Mouse (Mus musculus): ENCODE measurements around the gene Klhl6.
"Not testable (repeated sequence)": the region's sequence is repeated elsewhere in the genome, so short reads cannot be mapped to it uniquely, and the experiment has no call there.

Gene Klhl6

DNA sequence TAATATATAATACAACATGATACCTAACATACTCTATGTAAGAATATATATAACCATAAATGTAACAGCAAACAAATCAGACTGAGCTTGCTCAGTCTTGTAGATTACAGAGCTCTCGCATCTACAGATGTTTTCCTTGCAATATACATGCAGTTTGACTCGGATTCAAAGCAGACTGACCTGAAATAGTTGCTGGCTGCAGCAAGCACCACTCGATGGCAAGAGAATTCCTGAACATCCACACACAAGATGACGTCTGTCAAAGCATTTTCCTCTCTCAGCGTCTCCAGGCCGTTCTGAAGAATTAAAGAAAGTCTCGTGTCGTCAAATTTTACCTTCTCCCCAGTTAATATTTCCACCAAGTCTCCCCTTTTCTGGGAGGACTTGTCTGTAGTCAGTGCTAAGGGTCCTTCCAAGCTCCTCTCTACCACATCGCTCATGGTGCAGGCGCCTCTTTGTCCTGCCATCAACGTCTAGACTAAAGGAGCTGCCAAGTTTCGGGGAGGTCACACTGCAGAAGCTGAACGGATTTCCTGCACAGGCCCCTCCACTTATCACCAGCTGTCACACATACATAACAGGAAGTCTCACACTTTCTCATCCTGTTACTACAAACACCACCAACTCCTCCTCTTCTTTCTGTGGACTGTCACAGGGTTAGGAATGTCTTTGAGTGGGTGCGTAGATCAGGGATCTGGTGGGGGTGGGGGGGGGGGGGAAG, at the start of gene Klhl6:
Gene Klhl6, minus strand, starts transcription at position 501 of the 721 bp plus-strand sequence.
- in situ Hi-C loops (cut with MboI; ENCODE audit: low pct_unique_long_range_greater_than_20kb in 1 of 2, low sequenced_read_pairs in 2 of 2, unreplicated experiment in 1 of 2) = no loop called here

DNA sequence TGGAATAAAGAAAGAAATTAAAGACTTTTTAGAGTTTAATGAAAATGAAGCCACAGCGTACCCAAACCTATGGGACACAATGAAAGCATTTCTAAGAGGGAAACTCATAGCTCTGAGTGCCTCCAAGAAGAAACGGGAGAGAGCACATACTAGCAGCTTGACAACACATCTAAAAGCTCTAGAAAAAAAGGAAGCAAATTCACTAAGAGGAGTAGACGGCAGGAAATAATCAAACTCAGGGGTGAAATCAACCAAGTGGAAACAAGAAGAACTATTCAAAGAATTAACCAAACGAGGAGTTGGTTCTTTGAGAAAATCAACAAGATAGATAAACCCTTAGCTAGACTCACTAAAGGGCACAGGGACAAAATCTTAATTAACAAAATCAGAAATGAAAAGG, 44.4 kb upstream of the Klhl6 start:
- in situ Hi-C loops (cut with MboI; ENCODE audit: low pct_unique_long_range_greater_than_20kb in 1 of 2, low sequenced_read_pairs in 2 of 2, unreplicated experiment in 1 of 2) = not testable (repeated sequence)

DNA sequence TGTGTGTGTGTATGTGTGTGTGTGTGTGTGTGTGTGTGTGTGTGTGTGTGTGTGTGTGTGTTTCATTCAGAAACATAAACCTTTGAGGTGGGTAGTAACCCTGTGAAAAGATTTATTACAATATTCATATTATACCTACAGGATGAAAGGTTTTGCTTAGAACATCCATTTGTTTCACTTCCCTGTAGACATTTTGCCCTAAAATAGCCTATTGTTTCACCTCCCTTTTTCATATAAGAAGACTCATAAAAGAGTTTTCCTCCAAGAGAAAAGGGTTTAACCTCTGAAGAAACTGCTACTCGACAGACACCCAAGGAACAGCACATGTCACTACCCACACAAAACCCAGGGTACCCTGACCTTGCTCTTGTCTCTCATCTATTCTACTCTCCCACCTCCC, 40.0 kb upstream of the Klhl6 start:
- in situ Hi-C loops (cut with MboI; ENCODE audit: low pct_unique_long_range_greater_than_20kb in 1 of 2, low sequenced_read_pairs in 2 of 2, unreplicated experiment in 1 of 2) = no loop called here

DNA sequence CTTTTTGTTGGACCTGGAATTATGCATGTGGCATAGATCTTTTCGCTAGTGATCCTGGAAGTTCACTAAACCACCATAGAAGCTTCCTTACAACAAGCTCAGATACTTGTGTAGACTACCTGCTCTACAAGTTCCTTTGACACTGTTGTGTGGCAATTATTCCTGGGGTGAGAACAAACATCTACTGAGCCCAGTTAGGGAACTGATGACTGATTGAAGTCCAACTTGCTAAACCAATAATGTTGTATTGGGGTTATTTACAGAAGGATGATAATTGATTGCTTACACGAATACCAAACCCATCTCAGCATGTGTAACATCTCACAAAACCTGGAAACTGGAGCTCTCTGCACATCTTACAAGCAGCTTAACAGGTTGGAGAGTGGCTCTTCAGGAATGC, 39.0 kb upstream of the Klhl6 start:
- in situ Hi-C loops (cut with MboI; ENCODE audit: low pct_unique_long_range_greater_than_20kb in 1 of 2, low sequenced_read_pairs in 2 of 2, unreplicated experiment in 1 of 2) = no loop called here

DNA sequence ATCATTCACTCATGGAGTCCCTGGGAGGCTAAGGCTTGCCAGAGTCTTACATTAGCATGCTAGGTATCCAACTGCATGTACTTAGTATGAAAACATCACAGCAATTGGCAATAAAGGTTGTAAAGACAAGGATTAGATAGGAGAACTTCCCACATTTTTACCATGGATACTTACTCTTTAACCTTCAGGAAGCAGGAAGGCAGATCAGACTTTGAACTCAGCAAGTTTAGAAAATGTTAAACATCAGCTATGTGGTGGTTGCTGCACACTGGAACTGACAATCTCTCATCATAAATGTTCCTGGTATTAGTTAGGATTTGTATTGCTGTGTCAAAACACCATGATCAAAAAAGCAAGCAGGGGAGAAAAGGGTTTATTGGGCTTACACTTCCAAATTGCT, 29.8 kb upstream of the Klhl6 start:
- in situ Hi-C loops (cut with MboI; ENCODE audit: low pct_unique_long_range_greater_than_20kb in 1 of 2, low sequenced_read_pairs in 2 of 2, unreplicated experiment in 1 of 2) = no loop called here

DNA sequence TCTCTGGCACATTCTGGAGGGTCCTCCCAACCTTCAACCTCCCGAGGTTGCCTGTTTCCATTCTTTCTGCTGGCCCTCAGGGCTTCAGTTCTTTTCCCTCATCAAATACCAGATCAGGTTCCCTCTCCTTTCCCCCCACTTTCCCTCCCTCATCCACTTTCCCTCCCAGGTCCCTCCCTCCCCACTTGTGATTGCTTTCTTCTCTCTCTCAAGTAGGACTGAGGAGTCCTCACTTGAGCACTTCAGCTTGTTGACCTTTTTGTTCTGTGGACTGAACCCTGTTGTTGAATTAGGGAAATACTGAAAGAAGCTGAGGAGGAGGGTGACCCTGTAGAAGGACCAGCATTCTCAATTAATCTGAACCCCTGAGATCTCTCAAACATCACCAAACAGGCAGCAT, 23.2 kb upstream of the Klhl6 start:
- in situ Hi-C loops (cut with MboI; ENCODE audit: low pct_unique_long_range_greater_than_20kb in 1 of 2, low sequenced_read_pairs in 2 of 2, unreplicated experiment in 1 of 2) = no loop called here

DNA sequence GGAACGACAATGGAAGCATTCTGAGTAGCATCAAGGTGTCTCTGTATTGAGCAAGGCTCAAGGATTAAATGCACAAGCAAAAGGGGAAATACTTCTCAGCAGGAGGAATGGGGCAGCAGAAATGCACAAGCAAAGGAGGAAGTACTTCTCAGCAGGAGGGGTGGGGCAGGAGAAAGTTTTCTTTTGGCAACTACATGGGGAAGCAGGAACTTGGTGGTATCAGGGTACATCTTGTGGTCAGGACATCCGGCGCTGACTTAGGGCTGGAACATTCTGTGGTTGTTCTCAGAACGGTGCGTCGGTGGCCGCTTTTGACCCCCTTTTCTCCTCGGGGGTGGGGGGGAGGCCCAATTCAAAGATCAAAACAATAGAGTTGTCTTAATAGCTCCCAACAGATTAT, 17.4 kb upstream of the Klhl6 start:
- in situ Hi-C loops (cut with MboI; ENCODE audit: low pct_unique_long_range_greater_than_20kb in 1 of 2, low sequenced_read_pairs in 2 of 2, unreplicated experiment in 1 of 2) = not testable (repeated sequence)

DNA sequence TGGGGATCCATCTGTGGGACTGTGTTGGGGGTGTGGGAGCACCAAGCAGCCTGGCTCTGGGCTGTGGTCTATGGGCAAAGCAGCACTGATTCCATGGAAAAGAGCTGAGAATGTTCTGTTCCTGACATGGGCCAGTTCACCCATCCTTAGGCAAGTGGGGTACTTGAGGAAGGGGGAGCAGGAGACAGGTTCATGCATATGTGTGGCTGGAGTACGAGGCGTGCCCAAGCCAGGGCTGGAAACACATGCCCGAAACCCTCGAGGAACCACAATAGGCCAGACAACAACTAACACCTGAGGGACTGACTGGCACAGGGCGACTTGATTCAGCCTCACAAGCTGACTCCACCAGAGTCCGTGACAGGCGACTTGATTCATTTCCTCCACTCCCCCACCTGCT, 14.8 kb upstream of the Klhl6 start:
- in situ Hi-C loops (cut with MboI; ENCODE audit: low pct_unique_long_range_greater_than_20kb in 1 of 2, low sequenced_read_pairs in 2 of 2, unreplicated experiment in 1 of 2) = no loop called here

DNA sequence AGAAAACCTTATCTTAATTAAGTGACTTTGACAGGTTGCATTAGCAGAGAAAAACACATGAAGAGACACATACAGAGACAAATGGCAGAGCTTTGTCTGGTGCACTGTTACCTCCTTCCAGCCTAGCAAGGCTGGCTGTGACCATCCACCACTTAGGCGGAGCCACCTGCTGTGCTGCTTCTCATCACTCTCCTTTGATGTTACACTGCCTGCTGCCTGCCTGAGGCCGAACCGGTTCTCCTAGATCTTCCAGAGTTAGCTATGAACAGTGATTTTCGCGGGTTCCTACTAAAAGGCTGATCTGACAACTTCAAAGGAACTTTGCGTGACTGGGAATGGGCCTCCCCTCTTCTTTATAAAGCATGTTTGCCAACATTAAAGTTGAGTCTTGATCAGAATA, 14.1 kb upstream of the Klhl6 start:
- in situ Hi-C loops (cut with MboI; ENCODE audit: low pct_unique_long_range_greater_than_20kb in 1 of 2, low sequenced_read_pairs in 2 of 2, unreplicated experiment in 1 of 2) = not testable (repeated sequence)

DNA sequence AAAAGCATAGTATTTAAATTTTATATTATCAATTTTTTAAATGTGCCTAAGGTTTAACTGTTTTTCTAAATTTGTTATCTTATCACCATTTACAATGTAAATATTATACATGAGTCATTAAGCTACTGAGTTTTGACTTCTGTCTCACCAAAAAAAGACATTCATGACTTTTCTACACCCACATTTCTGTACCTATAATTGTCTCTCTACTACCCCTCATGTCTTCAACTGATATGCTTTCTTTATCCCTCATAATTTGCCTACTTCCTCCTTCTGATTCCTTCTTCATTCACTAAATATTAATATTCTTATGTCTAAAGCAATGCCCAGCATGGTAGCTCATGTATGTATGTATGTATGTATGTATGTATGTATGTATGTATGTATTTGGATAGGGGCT, 13.0 kb upstream of the Klhl6 start:
- in situ Hi-C loops (cut with MboI; ENCODE audit: low pct_unique_long_range_greater_than_20kb in 1 of 2, low sequenced_read_pairs in 2 of 2, unreplicated experiment in 1 of 2) = no loop called here

DNA sequence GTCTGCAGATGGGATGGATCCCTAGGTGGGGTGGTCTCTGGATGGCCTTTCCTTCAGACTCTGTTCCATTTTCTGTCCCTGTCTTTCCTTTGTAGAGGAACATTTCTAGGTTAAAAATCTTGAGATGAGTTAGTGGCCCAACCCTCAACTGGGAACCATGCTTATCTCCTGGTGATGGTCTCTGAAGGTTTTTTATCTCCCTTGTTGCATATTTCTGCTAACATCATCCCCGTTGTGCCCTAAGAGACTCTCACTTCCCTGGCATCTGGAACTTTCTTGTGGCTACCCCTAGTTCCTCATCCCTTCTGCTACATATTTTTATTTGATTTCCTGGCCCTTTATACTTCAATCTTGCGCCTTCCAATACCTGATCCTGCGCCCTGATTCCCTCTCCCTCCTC, 10.4 kb upstream of the Klhl6 start:
- in situ Hi-C loops (cut with MboI; ENCODE audit: low pct_unique_long_range_greater_than_20kb in 1 of 2, low sequenced_read_pairs in 2 of 2, unreplicated experiment in 1 of 2) = no loop called here

DNA sequence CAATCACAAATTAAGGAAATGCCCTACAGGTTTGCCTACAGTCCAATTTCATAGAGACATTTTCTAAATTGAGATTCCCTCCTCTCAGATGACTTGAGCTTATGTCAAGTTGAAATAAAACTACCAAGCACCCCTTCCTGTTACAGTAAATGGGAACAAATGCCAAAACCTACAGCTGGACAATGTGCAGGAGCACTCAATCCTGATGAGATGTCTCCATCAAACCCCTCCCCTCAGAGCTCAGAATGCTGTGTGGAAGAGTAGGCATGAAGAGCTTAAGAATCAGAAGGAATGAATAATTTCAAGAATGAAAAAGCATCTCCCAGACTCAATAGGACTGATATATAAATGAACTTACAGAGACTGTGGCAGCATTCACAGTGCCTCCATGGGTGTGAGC, 7.7 kb upstream of the Klhl6 start:
- in situ Hi-C loops (cut with MboI; ENCODE audit: low pct_unique_long_range_greater_than_20kb in 1 of 2, low sequenced_read_pairs in 2 of 2, unreplicated experiment in 1 of 2) = no loop called here

DNA sequence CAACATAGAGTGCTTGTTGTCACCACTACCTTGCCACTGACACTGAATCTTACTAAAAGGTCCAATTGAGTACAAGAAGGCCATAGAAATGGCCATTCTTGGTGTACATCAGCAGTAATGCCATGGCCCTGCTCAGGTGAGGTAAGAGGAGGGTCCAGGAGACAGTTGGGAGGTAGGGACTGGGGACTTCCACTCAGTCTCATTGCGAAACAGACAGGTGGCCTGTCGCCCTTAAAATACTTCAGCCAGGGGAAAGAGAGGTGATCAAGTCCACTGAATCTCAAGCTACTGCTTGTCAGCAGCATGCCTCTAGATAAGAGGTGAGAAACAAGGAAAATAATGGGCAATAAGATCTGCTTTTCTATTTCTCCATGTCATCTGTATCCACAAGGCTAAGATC, 4.8 kb upstream of the Klhl6 start:
- in situ Hi-C loops (cut with MboI; ENCODE audit: low pct_unique_long_range_greater_than_20kb in 1 of 2, low sequenced_read_pairs in 2 of 2, unreplicated experiment in 1 of 2) = no loop called here

DNA sequence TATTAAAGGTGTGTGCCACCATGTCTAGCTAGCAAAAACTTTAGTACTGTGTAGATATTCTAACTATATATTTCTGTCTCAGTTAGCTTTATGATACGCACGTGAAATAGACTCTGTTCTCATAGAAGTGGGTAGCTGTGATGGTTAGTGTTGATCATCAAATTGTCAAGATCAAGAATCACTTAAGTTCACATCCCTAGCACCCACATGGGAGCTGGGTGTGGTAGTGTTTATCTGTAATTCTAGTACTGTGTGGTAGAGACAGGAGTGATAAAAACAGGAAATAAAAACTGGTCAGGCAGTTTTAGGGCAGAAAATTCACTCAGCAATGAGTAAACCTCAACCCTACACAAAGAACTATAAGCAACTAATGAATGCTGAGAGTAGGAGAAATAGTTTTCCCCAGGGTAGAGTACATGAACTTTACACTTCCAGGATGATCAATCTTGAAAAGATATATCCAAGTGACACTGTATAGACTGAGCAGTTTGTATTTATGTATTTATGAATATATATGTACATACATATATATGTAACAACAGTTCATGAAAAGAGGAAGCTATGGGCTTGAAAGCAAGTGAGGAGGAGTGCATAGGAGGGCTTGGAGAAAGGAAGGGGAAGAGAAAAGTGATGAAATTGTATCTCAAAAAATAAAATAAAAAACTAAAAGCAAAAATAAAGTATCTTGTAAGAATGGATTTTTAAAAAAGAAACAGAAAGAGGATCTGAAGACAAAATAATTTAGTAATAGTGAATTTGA, 2.2 kb upstream of the Klhl6 start:
- in situ Hi-C loops (cut with MboI; ENCODE audit: low pct_unique_long_range_greater_than_20kb in 1 of 2, low sequenced_read_pairs in 2 of 2, unreplicated experiment in 1 of 2) = no loop called here

DNA sequence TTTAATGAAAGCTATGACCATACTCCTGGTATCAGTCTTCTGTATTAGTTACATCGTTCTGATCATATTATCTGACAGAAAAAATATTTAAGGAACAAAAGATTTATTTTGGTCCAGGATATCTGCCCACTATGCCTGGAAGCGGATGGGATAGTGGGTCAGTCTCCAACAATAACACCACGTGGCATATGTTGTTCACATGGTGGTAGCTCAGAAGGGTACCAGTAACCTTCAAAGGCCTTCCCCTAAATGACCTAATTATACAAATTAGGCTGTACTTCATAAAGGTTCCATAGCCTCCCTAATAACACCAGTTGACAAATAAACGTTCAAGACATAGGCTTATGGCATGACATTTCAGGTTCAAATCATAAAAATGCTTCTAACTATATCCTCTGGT, 722 bp upstream of the Klhl6 start:
- in situ Hi-C loops (cut with MboI; ENCODE audit: low pct_unique_long_range_greater_than_20kb in 1 of 2, low sequenced_read_pairs in 2 of 2, unreplicated experiment in 1 of 2) = no loop called here

DNA sequence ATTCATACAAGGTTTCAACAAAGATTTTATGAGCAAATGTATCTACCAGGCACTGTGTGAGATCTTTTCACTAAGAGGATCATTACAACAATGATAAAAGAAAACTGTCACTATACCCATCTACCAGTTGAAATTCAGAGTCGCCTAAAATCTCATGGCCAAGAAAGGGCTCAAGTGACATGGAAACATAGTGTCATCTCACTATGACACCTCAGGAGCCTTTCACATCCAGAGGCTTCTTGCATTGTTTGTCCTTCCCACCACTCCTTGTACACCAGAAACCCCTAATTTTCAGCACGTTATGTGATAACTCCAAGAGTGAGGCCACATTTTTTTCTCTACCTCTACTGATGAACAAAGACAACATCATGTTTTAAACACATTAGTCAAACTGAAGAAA, 1.2 kb downstream of the Klhl6 start:
- in situ Hi-C loops (cut with MboI; ENCODE audit: low pct_unique_long_range_greater_than_20kb in 1 of 2, low sequenced_read_pairs in 2 of 2, unreplicated experiment in 1 of 2) = no loop called here

DNA sequence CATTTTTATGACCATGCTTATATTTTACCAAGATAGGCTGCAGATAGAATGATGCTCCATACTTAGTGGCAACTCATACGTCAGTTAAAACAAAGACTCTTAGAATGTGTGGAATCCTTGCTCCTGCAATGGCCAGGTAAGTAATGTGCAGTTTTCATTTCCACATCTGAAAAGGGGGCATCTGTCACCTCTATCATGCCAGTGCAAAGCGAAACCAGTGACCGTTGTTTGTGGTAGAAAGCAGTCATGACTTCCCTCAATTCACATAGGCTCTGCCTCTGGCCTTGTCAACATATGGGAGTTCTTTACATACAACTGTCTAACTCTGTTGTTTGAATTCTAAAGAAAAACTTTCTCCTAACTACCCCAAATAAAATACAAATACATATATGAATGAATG, 1.8 kb downstream of the Klhl6 start:
- in situ Hi-C loops (cut with MboI; ENCODE audit: low pct_unique_long_range_greater_than_20kb in 1 of 2, low sequenced_read_pairs in 2 of 2, unreplicated experiment in 1 of 2) = no loop called here

DNA sequence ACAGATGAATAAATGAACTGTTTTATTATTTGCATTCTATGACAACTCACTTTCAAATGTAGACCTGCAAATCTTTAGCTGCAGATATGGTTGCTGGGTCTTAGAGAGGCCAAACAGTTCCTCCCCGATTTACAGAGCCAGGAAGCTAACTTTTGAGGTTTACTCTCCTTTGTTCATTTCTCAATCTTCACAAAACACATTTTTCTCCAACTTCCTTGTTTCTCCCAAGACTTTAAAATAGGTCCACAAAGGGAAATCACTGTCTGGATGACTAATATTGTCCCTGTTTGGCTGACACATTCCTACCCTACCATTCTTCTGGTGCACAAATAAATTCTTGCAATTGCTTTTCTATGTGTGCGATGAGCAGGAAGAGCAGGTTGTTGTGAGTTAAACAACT, 3.1 kb downstream of the Klhl6 start:
- in situ Hi-C loops (cut with MboI; ENCODE audit: low pct_unique_long_range_greater_than_20kb in 1 of 2, low sequenced_read_pairs in 2 of 2, unreplicated experiment in 1 of 2) = no loop called here

DNA sequence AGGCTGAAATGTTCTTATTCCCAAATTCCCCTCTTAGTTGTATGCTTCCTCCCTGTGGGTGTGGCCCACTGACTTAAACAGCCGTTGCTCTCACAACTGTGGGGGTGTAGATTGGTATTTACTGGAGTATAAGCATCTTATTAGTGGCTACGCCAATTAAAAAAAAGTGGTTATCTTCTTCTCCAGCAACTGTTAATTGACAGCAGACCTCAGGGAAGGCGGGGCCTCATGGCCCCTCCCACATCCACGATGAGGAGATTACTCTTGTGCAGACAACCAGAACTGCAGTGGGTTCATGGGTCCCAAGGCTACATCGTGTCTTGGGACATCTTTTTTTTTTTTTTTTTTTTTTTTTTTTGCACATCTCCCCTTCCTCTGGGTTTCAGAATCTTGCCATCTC, 5.6 kb downstream of the Klhl6 start:
- in situ Hi-C loops (cut with MboI; ENCODE audit: low pct_unique_long_range_greater_than_20kb in 1 of 2, low sequenced_read_pairs in 2 of 2, unreplicated experiment in 1 of 2) = no loop called here

DNA sequence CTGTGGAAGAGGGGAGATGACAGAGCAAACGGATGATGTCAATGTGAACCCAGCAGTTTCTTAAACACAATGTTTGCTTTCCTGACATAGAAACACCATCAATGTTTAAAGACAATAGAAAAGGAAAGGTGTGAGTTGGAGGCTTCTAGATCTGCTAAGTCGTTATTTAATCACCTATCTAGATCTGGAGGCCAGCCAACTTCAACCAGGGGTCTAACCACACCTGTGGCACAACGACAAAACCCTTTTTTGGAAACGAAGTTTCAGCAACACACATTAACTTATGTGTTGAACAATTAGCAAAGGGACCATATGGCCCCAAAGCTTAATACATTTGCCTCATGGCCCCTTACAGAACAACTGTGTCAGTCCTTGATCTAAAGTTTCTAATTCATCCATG, 6.0 kb downstream of the Klhl6 start:
- in situ Hi-C loops (cut with MboI; ENCODE audit: low pct_unique_long_range_greater_than_20kb in 1 of 2, low sequenced_read_pairs in 2 of 2, unreplicated experiment in 1 of 2) = no loop called here

All from mouse embryonic stem cell (cell line).